Mouse (Mus musculus) adrenal gland, adult 8-10 months (tissue): ENCODE results near the gene Zfp941. TPM values are rescaled to one million over a fixed set of nuclear protein-coding genes. Genes with fewer than 3 reads are reported as not detected.
A peak's percentile ranks its signal among the peaks of the same experiment; 100 is the strongest.

Experiments
- DNase-seq: peaks from one replicate; pipeline ENCODE4 v3.0.0; 2022
- total RNA-seq, 4 experiments: library from RNA; stranded (reverse); gene quantifications; 2 replicates each; pipeline ENCODE4 v1.2.4; 2022

The Zfp941 gene
- total RNA-seq, 4 experiments from 2014 or later = 3.8 to 8.6 (median 5.7) TPM

- DNase-seq = no peak
Observed at GRCm38 (mm10) chr7:140840750-140841735, 19.1 kb upstream of the Zfp941 start.

GRCm38 (mm10) chr7:140839556-140839955 lies 17.6 kb upstream of the Zfp941 start:
- no peak for DNase-seq

GRCm38 (mm10) chr7:140836243-140837115 lies 14.5 kb upstream of the Zfp941 start:
- DNase-seq = no peak

- DNase-seq = no peak
Observed at GRCm38 (mm10) chr7:140835758-140836087, 13.7 kb upstream of the Zfp941 start.

DNA sequence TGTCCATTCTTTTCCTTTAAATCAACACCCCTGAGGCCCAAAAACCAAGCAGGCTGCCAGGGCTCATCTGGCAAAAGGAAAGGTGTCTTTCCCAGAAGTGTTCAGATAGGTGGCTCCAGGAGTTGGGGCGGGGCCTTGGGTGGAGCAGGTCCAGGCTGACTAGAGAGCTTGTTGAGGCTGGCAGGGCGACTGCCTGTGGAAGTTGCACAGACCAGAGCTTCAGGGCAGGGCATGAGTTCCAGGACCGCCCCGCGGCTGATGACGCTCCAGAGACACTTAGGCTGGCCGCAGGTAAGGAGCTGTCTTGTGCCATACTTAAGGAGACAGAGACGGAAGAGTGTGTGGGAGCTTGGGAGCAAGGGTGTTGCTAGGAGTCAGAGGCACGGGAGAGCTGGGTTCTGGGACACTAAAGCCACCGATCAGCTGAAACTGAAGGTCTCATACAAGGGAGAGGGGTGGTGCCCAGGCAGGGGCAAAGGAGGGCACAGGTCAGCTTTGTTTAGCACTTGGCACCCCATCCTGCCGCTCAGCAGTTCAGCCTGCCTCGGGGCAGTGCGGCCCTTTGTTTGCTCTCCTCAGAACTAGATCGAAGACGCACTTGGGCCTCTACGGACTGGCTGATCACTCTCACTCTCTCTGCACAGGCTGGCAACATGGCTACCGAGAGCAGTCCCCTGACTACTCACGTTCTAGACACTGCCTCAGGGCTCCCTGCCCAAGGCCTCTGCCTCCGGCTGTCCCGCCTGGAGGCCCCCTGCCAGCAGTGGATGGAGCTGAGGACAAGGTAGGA lies 13.2 kb upstream of the Zfp941 start, which contains the start of gene Urah:
Urah (plus strand) TSS at position 51 of the 790 bp plus-strand sequence.
- DNase-seq = no peak

- DNase-seq = no peak
Observed at GRCm38 (mm10) chr7:140833341-140833740, 11.4 kb upstream of the Zfp941 start.

DNA sequence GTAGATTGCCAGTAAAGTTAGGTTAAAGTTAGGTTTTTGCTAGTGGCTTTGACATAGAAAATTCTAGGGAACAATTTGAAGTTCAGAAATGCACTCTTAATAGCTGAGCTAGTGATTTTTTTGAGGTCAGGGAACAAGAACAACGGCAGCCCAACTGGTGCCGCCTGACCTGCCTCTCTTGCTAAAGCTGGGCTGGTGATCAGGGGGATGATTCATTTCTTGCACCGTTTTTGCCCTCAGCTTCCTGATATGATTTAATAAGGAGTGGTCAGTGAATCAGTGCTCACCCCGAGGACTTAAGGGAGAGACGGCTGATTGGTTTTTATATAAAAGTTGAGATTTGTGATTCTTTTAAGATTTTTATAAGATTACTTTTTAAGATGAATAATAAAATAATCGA lies 9.5 kb upstream of the Zfp941 start:
- no peak for DNase-seq

DNA sequence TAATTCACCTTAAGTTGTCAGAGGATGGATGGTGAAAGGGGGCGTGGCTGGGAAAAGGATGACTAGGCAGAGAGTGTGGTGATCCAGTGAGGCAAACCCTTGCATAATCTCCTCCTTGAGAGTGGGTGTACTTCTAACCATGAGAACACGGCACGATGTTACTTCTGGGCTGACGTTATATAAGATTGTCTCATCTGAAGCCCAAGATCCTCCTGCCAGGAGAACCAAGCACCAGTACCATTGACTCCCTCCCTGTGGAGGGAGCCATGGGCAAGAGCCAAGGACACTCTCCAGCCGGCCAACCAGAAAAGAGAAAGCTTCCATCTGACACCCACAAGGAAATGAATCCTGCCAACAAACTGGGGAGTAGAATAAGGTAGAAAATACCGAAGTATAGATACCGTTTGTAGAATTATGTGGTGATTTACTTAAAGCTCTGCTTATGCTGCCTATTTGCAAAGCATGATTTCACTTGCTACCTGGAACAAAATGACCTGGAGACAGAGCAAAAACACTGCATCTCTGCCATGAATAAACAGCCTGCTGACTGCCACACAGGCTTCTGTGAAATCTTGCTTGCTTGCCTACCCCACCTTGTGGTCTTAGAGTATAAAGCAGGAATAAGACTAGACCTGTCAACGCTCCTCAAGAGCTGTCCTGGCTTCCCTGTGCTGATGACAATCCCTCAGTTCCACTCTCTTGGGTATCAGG lies 6.3 kb upstream of the Zfp941 start:
- no peak for DNase-seq

GRCm38 (mm10) chr7:140822731-140823130 lies 753 bp upstream of the Zfp941 start:
- DNase-seq = no peak

DNA sequence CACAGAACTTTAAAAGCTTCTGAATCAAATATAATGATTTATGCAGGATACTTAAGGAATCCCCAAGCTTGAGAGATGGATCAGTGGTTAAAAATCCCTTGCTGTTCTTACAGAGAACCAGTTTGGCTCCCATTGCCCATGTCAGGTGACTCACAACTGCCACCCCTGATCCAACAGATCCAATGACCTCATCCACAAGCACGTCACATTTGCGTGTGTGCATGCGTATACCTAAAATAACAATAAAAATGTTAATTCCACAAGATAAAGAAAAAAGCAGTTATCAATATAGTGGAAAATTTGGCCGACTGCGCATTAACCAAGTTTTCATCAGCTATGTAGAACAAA lies 699 bp downstream of the Zfp941 start:
- no peak for DNase-seq

- no peak for DNase-seq
Observed at GRCm38 (mm10) chr7:140820173-140820572, 1.8 kb downstream of the Zfp941 start.

DNA sequence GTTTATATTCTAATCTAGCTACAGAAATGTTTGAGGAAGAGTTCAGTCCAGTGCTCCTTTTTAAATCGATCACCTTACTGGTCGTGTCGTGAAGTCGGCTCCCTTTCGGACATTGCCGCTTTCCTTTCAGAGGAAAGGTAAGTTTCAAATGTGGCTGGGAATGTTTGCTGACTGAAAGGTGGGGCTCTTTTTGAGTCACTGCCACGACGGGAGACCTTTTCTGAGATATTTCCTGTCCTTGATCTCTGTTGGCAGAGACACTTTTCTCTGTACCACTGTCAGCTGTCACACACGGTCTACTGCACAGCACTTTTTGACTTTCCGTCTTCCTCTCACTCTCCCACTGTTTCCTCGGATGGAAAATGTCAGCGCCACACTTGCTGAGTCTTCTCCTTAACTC lies 9.1 kb downstream of the Zfp941 start:
- no peak for DNase-seq

DNA sequence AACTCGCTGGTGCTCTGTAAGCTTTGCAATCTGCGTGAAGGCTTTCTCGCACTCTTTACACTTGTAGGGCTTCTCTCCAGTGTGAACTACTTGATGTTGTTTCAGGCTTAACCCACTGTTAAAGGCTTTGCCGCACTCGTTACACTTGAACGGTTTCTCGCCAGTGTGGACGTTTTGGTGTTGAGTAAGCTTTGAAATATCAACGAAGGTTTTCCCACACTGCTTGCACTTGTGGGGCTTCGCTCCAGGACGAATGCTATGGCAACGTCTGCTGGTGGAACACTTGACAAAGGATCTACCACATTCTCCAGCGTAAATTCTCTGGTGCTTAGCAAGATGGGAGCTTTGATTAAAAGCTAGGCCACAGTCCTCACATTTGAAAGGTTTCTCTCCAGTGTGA lies 10.3 kb downstream of the Zfp941 start:
- no peak for DNase-seq

GRCm38 (mm10) chr7:140810496-140810895 lies 11.5 kb downstream of the Zfp941 start:
- no peak for DNase-seq

DNA sequence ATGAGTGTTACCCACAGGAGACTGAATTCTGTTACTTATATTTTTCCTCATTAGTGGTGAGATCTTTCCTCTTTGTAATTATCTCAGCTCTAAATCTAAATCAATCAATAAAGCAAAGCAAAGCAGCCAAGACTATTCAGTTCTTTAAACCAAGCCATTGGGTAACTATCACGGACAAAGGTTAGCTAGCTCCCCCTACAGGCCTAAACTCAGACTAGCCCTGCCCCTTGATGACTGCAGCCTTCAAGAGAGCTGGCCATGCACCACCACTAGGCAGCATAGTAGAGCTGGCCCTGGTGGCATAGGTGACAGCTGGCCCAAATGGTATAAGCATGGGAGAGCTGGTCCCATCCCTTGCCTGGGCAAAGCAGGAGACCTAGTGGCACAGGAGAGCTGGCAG lies 16.3 kb downstream of the Zfp941 start:
- DNase-seq = peak; percentile 48

GRCm38 (mm10) chr7:140802629-140803028 lies 19.3 kb downstream of the Zfp941 start:
- no peak for DNase-seq

- no peak for DNase-seq
Observed at GRCm38 (mm10) chr7:140798212-140798611, 23.8 kb downstream of the Zfp941 start.

GRCm38 (mm10) chr7:140797619-140798018 lies 24.4 kb downstream of the Zfp941 start:
- no peak for DNase-seq

GRCm38 (mm10) chr7:140793541-140793940 lies 28.4 kb downstream of the Zfp941 start:
- DNase-seq = no peak

DNA sequence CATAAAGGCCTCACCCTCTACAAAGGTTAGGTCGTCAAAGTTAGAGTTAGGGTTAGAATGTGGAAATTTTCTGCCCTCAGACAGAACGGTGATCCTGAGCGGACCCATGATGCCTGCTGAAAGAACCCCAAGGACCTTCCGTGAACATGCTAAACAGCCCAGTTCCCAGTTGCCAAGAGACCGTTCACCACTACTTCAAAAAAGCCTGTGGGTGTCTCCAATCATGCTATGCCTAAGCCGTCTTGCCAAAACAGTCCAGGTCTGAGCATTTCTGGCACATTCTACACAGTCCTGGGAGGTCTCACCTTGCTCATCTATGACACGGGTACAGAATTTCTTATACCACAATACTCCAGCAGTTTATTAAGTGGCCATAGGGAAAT lies 33.9 kb downstream of the Zfp941 start:
- no peak for DNase-seq

DNA sequence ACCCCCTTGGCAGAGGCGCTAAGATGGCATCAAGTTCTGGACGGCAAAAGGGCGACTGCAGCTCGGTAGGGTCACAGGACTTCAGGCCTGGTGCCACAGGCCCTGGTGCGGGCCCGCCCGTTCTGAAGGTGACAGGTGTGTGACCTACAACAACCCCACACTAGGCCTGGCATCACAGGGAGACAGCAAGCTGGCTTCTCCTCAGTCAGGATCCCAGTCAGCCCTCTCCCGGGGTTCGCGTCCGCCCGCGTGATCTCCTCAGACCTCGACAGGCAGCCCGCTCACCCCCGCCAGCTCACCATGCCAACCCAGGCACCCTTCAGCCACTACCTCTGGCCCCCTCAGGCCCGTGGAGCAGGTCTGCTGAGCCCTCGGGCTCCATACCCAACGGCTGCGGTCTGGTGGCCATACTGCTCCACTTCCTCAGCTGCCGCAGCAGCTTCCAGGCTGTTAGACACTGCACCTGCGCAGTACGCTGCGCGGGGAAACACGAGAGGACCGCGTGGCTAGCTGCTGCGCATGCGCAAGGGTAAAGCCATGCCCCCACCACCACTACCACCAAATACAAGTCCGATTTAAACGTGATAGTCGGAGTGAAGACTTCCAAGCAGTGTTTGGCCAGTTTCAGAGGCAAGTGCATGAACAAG lies 34.4 kb downstream of the Zfp941 start, which contains the start of gene Syce1:
Syce1 (minus strand) TSS at position 447 of the 647 bp plus-strand sequence.
- no peak for DNase-seq
